Mouse (Mus musculus) skeletal muscle tissue, adult 2 months (tissue): ENCODE measurements around the gene Atxn7l1.

ENCODE experiments used
- DNase-seq: peaks from one replicate; pipeline ENCODE4 v3.0.0-alpha.2; 2012; ENCODE audit warnings: low read depth, low spot score

The Atxn7l1 gene

GRCm38 (mm10) chr12:33273147-33273546 is 125.7 kb downstream of the Atxn7l1 start:
- DNase-seq, result no peak

- DNase-seq, result no peak
These were observed 126.2 kb downstream of the Atxn7l1 start for GRCm38 (mm10) chr12:33273668-33274067.

- DNase-seq, result no peak
These were observed 128.5 kb downstream of the Atxn7l1 start for GRCm38 (mm10) chr12:33276028-33276427.

GRCm38 (mm10) chr12:33277427-33277826 is 129.9 kb downstream of the Atxn7l1 start:
- no peak for DNase-seq

- no peak for DNase-seq
These were observed 131.7 kb downstream of the Atxn7l1 start for GRCm38 (mm10) chr12:33279159-33279558.

GRCm38 (mm10) chr12:33280805-33281204 is 133.3 kb downstream of the Atxn7l1 start:
- DNase-seq, result peak; percentile 54

GRCm38 (mm10) chr12:33284344-33284936 is 136.9 kb downstream of the Atxn7l1 start:
- no peak for DNase-seq

- DNase-seq, result no peak
These were observed 137.9 kb downstream of the Atxn7l1 start for GRCm38 (mm10) chr12:33285354-33285753.

- DNase-seq, result no peak
These were observed 138.6 kb downstream of the Atxn7l1 start for GRCm38 (mm10) chr12:33285933-33286649.

GRCm38 (mm10) chr12:33287686-33288085 is 140.2 kb downstream of the Atxn7l1 start:
- DNase-seq, result no peak

- no peak for DNase-seq
These were observed 141.3 kb downstream of the Atxn7l1 start for GRCm38 (mm10) chr12:33288746-33289145.

- DNase-seq, result peak; percentile 72
These were observed 154.6 kb downstream of the Atxn7l1 start for GRCm38 (mm10) chr12:33302070-33302469.

- peak; percentile 66 for DNase-seq
These were observed 155.3 kb downstream of the Atxn7l1 start for GRCm38 (mm10) chr12:33302523-33303383.

- no peak for DNase-seq
These were observed 155.9 kb downstream of the Atxn7l1 start for GRCm38 (mm10) chr12:33303384-33303770.

GRCm38 (mm10) chr12:33305106-33305505 is 157.6 kb downstream of the Atxn7l1 start:
- no peak for DNase-seq

GRCm38 (mm10) chr12:33306476-33306875 is 159.0 kb downstream of the Atxn7l1 start:
- no peak for DNase-seq

- DNase-seq, result no peak
These were observed 161.2 kb downstream of the Atxn7l1 start for GRCm38 (mm10) chr12:33308668-33309067.

- DNase-seq, result peak; percentile 87
These were observed 166.6 kb downstream of the Atxn7l1 start for GRCm38 (mm10) chr12:33313828-33314671.

GRCm38 (mm10) chr12:33314924-33315643 is 167.6 kb downstream of the Atxn7l1 start:
- no peak for DNase-seq

- DNase-seq, result no peak
These were observed 168.3 kb downstream of the Atxn7l1 start for GRCm38 (mm10) chr12:33315804-33316203.
